Mouse (Mus musculus): Measurements from ENCODE around the gene Foxp4. TPM values are rescaled to one million over a fixed set of nuclear protein-coding genes. Genes with fewer than 3 reads are reported as not detected.
A peak's percentile ranks its signal among the peaks of the same experiment; 100 is the strongest.

Foxp4 gene
- polyA plus RNA-seq, 2 experiments: 3.5 to 9.4 TPM

DNA sequence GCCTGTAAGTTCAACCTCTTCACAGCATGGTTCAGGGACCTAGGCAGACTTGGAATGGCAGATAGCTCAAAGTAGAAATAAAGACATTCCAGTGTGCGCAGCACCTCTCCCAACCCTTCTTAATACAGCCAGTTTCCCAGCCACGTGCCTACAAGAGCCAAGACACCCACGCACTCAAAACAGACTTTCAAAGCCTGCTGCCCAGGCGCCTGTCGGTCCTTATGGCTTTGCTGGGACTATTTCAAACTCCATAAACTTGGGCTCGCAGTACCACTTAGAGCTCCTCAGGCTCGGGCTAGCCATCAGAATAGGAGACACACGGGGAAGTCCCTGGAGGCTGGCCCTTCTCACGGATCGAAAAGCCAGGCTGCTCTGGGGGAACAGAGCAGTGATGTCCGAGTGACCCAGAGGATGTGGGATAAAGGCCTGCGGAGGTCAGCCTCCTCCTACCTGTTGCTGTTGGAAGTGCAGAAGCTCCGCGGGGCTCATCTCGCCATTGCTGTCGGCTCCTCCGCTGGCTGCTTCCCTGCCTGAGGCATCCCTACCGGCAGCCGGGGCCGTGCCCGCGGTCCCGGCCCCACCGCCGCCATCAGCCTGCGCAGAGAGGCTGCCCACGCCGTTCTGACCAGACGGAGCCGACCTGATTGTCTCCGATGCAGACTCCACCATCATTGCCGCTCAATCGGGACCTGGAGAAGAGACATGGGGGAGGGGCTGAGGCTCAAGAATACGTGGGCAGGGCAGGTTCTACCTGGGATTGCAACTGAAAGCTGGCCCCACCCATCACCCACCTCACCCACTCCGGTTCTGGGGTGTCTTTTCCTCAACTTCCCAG lies 20.4 kb downstream of the Foxp4 start:
- no peak overlapping the region for H3K4me2 ChIP-seq (ENCODE audit: low read depth)
- no peaks in the 10 kb centered on the region for H3K27me3 ChIP-seq (ENCODE audit: control insufficient read depth, insufficient read depth, low read length)
- H3K36me3 ChIP-seq (replicated peaks; ENCODE audit: control insufficient read depth, insufficient read depth, low read depth): no peaks in the 10 kb centered on the region
- no peaks in the 10 kb centered on the region for H3K9me3 ChIP-seq (ENCODE audit: control insufficient read depth, low read length)
- ATAC-seq (ENCODE audit: insufficient read depth) (no peak), DNase-seq (ENCODE audit: low read depth in 3 of 3, low spot score in 3 of 3) (no peak)
- H3K27ac ChIP-seq: no peak overlapping the region
- TF ChIP-seq EP300 (IDR thresholded peaks at IDR 0.05; ENCODE audit: low read depth) (no peak), CTCF (IDR thresholded peaks at IDR 0.05; ENCODE audit: low read depth) (no peak)
- 70% methylated on average over 35 of the region's 35 CpGs for WGBS (ENCODE audit: insufficient replicate concordance)
- peaks cover 8% of the 10 kb centered on the region in 2 experiments for H3K4me1 ChIP-seq (replicated peaks; ENCODE audit: control insufficient read depth in 2 of 2, insufficient read depth in 2 of 2, low read length in 1 of 2)
- H3K4me3 ChIP-seq (ENCODE audit: insufficient read depth in 1 of 2, low read depth in 2 of 2, low read length in 2 of 2): no peak overlapping the region
- no peak overlapping the region for H3K9ac ChIP-seq (replicated peaks)

DNA sequence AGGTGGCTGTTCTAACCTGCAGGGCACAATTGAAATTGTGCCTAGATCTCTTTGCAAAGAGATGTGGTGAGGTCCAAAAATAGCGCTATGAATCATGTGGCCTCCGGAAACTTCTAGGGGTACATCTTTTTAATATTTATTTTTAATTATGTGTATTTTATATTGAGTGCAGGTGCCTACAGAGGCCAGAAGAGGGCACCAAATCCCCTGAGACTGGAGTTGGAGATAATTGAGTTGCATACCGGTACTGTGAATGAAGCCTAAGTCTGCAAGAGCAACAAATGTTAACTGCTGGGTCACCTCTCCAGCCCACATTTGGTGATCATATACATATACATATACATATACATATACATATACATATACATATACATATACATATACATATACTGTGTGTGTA lies 22.7 kb downstream of the Foxp4 start:
- no peak for DNase-seq (ENCODE audit: low read depth in 3 of 3, low spot score in 3 of 3)
- no peaks in the 10 kb centered on the region for H3K36me3 ChIP-seq (replicated peaks; ENCODE audit: control insufficient read depth, insufficient read depth, low read depth)
- ATAC-seq (ENCODE audit: insufficient read depth): no peak
- H3K9ac ChIP-seq (replicated peaks): no peak overlapping the region
- H3K9me3 ChIP-seq (ENCODE audit: control insufficient read depth, low read length): no peaks in the 10 kb centered on the region
- 42% methylated on average over 3 of the region's 3 CpGs for WGBS (ENCODE audit: insufficient replicate concordance)
- TF ChIP-seq CTCF (IDR thresholded peaks at IDR 0.05; ENCODE audit: low read depth) (peak; percentile 49; the same call in 1 of the 2 replicates), EP300 (IDR thresholded peaks at IDR 0.05; ENCODE audit: low read depth) (no peak)
- no peak overlapping the region for H3K27ac ChIP-seq
- H3K27me3 ChIP-seq (ENCODE audit: control insufficient read depth, insufficient read depth, low read length): no peaks in the 10 kb centered on the region
- no peak overlapping the region for H3K4me3 ChIP-seq (ENCODE audit: insufficient read depth in 1 of 2, low read depth in 2 of 2, low read length in 2 of 2)
- peaks cover 0 to 9% of the 10 kb centered on the region in 2 experiments; a peak in 2 of 4 replicates for H3K4me1 ChIP-seq (replicated peaks; ENCODE audit: control insufficient read depth in 2 of 2, insufficient read depth in 2 of 2, low read length in 1 of 2)
- no peak overlapping the region for H3K4me2 ChIP-seq (ENCODE audit: low read depth)

DNA sequence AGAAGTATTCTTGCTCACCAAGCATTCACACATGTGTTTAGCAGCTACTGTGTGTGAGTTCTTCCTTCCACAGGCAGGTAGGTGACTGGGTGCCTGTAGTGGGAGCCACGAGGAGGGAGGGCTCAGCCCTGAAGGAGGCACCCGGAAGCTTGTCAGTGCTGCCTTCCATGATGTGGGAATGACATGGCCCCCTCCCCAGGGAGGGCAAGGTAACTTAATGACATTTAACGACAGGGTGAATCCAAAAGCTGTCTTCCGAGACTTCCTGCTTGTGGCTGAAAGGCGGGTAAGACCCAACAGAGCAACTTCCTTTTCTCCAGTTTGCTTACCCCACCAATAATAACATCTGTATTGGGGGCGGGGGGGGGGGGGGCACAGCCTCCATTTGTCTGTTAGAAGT lies 23.7 kb downstream of the Foxp4 start:
- Histone ChIP-seq H3K27me3 (ENCODE audit: control insufficient read depth, insufficient read depth, low read length) (no peaks in the 10 kb centered on the region), H3K27ac (no peak overlapping the region), H3K36me3 (replicated peaks; ENCODE audit: control insufficient read depth, insufficient read depth, low read depth) (no peaks in the 10 kb centered on the region), H3K4me2 (ENCODE audit: low read depth) (no peak overlapping the region), H3K4me1 (replicated peaks; ENCODE audit: control insufficient read depth in 2 of 2, insufficient read depth in 2 of 2, low read length in 1 of 2) (peaks cover 0 to 9% of the 10 kb centered on the region in 2 experiments; a peak in 2 of 4 replicates), H3K9me3 (ENCODE audit: control insufficient read depth, low read length) (no peaks in the 10 kb centered on the region), H3K9ac (replicated peaks) (no peak overlapping the region), H3K4me3 (ENCODE audit: insufficient read depth in 1 of 2, low read depth in 2 of 2, low read length in 2 of 2) (no peak overlapping the region)
- DNase-seq (ENCODE audit: low read depth in 3 of 3, low spot score in 3 of 3): no peak
- ATAC-seq (ENCODE audit: insufficient read depth): no peak
- TF ChIP-seq EP300 (IDR thresholded peaks at IDR 0.05; ENCODE audit: low read depth): no peak
- TF ChIP-seq CTCF (IDR thresholded peaks at IDR 0.05; ENCODE audit: low read depth): no peak
- WGBS (ENCODE audit: insufficient replicate concordance): 28% methylated on average over 6 of the region's 6 CpGs

DNA sequence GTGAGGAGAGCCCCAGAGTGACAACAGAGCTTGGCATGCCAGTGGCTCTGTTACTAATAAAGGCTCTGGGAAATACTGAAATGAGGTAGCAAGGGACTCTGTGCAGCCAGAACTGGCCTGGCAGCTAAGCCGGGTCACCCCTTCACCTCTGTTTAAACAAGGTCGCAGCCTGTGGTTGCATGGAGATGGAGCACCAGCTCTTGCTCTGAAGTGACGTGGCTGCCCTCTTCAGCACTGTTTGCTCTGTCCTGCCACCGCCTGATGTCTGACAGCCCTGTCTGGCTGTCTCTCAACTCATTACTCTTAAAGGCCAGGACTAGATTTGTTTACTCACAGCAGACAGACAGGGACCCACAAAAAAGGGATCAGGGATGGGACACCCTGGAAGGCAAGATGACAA lies 25.3 kb downstream of the Foxp4 start:
- WGBS (ENCODE audit: insufficient replicate concordance): 48% methylated on average over 4 of the region's 4 CpGs
- DNase-seq (ENCODE audit: low read depth in 3 of 3, low spot score in 3 of 3): no peak
- H3K27ac ChIP-seq: no peak overlapping the region

DNA sequence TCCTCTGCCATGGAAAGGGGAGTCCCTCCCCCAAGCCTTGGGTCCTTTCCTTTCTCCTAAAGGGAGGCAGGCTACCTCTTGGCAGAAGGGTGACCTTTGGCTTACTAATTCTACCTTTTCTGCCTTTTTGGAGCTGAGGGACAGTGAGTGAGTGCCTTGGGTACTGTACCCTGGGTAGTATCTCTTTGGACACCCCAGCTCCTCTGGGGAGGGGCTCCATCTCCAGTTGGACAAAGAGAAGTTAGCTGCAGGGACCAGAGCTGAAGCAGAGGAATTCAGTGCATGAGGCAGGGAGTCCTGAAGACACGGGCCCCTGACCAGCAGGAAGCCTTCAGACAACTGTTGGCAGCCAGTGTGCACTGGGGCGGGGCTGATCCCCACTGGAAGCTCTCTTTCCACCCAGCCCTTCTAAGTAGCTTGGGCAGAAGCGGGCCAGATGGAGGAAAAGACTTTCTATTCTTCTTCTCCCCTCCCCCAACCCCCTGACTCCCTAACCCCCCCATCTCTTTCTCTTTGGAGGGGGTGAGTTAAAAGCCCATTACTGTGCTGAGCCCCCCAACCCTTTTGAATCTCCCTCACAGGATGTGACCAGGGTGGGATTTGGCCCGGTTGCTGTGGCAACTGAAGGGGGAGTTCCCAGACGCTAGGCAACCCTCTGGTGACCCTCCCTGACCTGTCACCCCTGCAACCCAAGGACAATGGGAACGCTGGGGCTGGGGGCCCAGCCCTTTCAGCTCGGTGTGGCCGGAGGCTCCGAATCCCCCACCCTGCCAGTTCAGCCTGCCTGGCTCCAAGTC lies 26.3 kb downstream of the Foxp4 start:
- ATAC-seq (ENCODE audit: insufficient read depth) (no peak), DNase-seq (ENCODE audit: low read depth in 3 of 3, low spot score in 3 of 3) (no peak)
- Histone ChIP-seq H3K27ac (no peak overlapping the region), H3K9ac (replicated peaks) (no peak overlapping the region), H3K4me1 (replicated peaks; ENCODE audit: control insufficient read depth in 2 of 2, insufficient read depth in 2 of 2, low read length in 1 of 2) (peaks cover 0 to 9% of the 10 kb centered on the region in 2 experiments; a peak in 2 of 4 replicates), H3K4me2 (ENCODE audit: low read depth) (no peak overlapping the region), H3K36me3 (replicated peaks; ENCODE audit: control insufficient read depth, insufficient read depth, low read depth) (no peaks in the 10 kb centered on the region), H3K4me3 (ENCODE audit: insufficient read depth in 1 of 2, low read depth in 2 of 2, low read length in 2 of 2) (no peak overlapping the region), H3K9me3 (ENCODE audit: control insufficient read depth, low read length) (no peaks in the 10 kb centered on the region), H3K27me3 (ENCODE audit: control insufficient read depth, insufficient read depth, low read length) (no peaks in the 10 kb centered on the region)
- no peak for TF ChIP-seq CTCF (IDR thresholded peaks at IDR 0.05; ENCODE audit: low read depth)
- TF ChIP-seq EP300 (IDR thresholded peaks at IDR 0.05; ENCODE audit: low read depth): no peak
- WGBS (ENCODE audit: insufficient replicate concordance): 35% methylated on average over 9 of the region's 9 CpGs

More for the DNA sequence above, 25.3 kb downstream of the Foxp4 start:
- TF ChIP-seq EP300 (IDR thresholded peaks at IDR 0.05; ENCODE audit: low read depth): no peak
- no peak for TF ChIP-seq CTCF (IDR thresholded peaks at IDR 0.05; ENCODE audit: low read depth)
- ATAC-seq (ENCODE audit: insufficient read depth): peak; percentile 70
- no peaks in the 10 kb centered on the region for H3K36me3 ChIP-seq (replicated peaks; ENCODE audit: control insufficient read depth, insufficient read depth, low read depth)
- H3K4me2 ChIP-seq (ENCODE audit: low read depth): no peak overlapping the region
- peaks cover 0 to 9% of the 10 kb centered on the region in 2 experiments; a peak in 2 of 4 replicates for H3K4me1 ChIP-seq (replicated peaks; ENCODE audit: control insufficient read depth in 2 of 2, insufficient read depth in 2 of 2, low read length in 1 of 2)
- H3K9me3 ChIP-seq (ENCODE audit: control insufficient read depth, low read length): no peaks in the 10 kb centered on the region
- no peaks in the 10 kb centered on the region for H3K27me3 ChIP-seq (ENCODE audit: control insufficient read depth, insufficient read depth, low read length)
- H3K4me3 ChIP-seq (ENCODE audit: insufficient read depth in 1 of 2, low read depth in 2 of 2, low read length in 2 of 2): no peak overlapping the region
- H3K9ac ChIP-seq (replicated peaks): no peak overlapping the region

Data from liver, embryonic 14.5 days (tissue).